Mouse (Mus musculus): ENCODE data around the gene Gpx3.

Gpx3 gene

DNA sequence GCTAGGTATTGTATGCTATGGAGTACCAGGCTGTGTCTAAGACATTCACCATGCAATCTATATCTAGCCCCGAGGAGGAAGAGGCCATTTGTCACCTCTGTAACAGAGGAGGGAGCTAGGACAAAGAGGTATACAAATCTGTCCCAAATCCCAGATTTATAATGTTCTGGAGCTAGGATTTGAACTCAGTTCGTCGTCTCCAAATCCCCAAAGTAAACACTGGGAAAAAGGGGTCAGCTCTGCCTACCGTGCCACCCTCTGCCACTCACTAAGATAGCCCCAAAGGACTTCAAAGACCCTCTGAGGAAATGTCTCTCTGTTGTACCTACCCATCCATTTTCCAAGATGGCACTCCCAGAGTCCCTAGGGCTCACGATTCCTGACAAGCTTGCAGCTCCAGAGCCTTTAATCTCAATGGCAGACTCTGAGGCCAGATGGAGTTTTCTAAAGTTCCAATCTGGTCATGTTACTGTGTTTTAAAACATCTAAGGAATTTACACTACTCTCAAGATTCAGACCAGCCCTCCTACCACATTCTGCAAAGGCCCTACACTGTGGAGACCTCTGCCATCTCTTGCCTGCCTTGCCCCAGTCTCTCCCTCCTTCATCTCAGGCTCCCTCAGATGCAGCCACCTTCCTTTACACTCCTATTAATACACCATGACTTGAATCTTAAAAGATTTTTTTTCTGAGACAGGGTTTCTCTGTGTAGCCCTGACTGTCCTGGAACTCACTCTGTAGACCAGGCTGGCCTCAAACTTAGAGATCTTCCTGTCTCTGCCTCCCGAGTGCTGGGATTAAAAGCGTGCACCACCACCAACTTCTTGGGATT, 9.6 kb downstream of the Gpx3 start:
- DNase-seq (ENCODE audit: extremely low read depth, low read depth) = no peak

DNA sequence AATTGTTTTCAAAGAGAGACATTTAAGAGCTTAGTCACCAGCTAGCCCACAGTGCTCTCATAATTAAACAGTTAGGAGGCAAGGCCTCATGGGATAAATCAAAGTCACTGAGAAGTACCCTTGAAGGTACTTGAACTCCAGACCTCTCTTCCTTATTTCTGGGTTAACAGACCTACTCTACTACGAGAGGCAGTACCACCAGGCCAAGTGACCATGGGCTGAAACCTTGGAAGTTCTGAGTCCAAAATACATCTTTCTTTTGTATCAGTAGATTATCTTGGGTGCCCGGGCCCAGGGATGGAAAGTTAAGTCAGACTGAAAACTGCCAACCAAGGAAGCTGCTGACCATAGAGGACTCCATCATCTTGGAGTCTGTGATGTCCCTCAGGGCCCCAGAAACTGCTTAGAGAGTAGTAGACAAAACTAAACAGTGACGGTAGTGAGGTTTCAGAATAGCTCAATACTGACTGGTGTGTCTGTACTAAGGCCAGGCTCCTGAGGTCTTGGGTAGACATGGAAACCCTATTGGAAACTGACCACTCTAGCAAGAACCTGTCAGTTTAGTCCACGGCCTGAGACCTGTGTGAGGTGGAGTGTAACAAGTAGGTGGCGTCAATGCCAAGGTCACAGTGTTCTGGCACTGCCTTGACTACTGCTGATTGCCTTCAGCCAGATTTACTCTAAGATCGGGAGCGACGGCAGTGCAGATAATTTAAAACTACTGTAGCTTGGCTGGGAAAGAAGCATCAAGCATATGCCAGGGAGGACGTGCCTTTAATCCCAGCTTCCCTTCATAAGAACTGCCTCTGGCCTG, 10.5 kb downstream of the Gpx3 start:
- no peak for DNase-seq (ENCODE audit: extremely low read depth, low read depth)

DNA sequence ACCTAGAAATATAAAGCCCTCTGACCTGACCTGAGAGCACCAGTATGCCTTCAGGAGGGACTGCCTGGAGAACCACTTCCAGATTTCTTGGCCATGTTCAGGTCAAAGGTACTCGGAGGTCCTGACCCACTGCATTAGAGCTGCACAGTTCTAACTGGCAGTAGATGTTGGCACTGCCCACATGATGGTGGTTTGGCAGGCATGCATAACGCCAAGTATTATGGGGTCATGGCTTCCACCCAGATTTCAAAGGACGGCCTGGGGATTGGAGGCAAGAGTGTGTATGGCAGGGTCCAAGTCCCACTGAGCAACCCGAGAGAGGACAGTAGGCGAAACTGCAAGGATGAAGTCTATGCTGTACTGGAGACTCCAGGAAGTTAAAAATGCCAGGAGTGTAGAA, 11.6 kb downstream of the Gpx3 start:
- DNase-seq (ENCODE audit: extremely low read depth, low read depth) = no peak

DNA sequence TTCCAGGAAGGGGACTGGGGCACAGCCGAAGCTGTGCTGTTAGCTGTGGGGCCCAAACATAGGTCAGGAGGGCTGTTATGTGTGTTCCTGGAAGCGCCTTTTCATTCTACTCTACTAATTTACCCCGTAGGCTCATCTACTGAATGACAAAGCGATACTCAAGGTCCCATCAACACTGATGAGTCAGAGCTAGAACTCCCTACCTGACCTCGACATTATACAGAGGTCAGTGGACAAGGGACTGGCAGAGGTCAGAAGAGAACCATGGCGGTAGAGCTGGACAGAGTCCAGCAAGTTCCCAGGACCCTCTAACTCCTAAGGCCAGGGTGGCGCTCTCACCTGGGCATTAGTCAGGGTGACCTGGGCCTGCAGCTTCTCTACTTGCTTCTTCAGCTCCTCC, 15.2 kb downstream of the Gpx3 start:
- DNase-seq (ENCODE audit: extremely low read depth, low read depth) = no peak

DNA sequence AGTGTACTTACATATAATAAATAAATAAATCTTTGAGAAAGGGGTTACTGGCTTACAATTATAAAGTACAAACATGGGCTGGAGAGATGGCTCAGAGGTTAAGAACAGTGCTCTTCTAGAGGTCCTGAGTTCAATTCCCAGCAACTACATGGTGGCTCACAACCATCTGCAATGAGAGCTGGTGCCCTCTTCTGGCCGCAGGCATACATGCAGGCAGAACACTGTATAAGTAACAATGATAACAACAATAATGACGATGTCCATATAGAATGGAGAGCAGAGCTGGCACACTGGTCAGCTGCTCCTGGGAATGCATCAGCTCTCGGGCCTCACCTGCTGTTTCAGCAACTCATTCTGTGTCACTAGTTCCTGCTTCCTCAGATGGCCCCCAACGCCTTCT, 16.0 kb downstream of the Gpx3 start:
- DNase-seq (ENCODE audit: extremely low read depth, low read depth) = no peak

DNA sequence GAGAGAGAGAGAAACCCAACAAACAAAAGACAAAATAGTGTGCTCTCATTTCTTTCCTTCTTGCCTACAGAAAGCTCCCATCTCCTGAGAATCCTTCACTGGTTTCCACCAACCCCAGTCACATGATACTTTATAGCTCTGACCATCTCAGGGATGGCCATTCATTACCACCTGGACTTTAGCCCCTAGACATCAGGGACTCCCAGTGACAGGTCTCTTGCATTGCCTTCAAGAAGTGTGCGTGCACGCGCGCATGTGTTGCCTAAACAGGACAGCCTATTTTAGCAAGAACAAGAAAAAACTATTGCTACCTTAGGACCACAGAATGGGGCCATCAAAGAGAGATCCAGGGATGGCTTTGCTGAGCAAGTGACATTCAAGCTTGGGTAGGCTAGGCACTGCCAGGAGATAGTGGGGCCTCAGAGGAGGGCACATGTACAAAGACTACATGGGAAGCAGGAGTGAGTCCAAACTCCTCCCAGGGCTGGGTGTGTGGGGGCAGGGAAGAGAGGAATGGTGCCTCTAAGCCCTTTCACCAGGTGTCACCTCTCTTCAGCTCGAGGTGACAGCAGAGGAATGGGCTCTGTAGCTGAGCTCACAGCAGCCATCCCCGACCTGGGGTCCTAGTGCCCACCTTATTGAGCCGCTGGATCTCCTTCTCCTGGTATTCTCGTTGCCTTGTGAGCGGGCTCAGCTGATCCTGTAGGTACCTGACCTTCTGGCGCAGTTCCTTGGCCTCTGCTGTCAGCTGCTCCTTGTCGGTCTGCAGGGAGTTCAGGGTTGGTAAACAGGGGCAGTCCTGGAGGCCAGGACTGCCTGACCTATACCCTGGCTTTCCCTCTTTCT, 18.1 kb downstream of the Gpx3 start:
- no peak for DNase-seq (ENCODE audit: extremely low read depth, low read depth)

DNA sequence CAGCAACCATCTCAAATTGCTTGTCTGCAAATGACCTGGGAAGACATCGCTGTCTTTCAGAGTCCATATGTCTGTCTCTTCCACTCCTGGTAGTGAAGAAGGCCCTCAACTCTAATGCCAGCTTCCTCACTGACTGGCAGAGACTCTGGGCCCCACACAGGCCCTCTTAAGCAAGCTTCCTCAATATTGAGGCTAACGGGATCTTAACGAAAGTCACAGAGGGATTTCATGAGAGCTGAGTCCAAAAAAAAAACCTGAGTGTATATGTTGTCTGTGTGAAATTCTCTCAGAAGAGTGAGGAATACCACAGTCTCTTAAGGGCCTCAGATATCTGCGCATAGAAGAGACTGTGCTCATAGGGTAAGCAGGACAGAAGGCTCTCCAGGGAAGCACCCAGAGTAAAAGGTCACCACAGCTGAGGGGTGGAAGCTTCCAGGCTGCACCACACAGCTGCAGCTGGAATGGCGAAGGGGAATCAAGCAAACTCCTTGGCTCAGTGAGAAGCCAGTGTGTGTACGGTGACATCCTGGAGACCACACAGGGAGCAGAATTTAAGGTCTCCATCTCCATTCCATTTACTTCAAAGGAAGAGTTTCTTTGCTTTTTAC, 18.8 kb downstream of the Gpx3 start:
- DNase-seq (ENCODE audit: extremely low read depth, low read depth) = no peak

DNA sequence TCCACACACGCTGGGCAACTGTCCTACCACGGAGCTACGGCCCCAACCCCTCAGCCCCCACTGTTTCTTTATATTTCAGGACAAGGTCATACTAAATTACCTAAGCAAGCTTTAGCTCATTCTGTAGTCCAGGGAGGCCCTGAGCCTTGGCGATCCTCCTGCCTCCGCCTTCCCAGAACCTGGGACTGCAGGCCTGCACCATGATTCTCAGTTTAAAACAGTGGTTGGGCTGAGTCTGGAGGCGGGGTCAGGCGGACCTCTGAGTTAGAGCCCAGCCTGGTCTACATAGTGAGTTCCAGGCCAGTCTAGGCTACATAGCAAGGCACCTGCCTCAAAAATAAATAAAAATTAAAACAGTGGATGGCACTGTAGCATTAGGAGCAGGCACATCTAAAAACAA, 19.5 kb downstream of the Gpx3 start:
- no peak for DNase-seq (ENCODE audit: extremely low read depth, low read depth)

DNA sequence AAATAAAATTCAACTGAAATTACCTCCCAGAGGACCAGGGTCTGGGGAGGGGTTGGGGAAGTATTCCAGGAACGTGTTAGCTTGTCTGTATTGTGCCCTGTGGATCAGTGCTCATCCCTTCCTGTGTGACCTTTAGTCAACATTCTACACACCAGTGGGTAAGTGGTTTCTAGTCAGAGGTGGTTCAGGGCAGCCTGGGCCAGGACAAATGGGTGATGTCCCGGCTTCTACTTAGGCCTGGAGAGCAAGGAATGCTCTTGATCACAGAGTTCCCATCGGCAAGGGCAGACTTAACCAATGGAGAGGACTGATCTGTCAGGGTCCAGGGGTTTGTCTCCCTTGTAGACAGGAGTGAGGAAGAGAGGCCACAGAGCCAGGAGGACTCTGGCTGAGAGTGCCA, 20.2 kb downstream of the Gpx3 start:
- no peak for DNase-seq (ENCODE audit: extremely low read depth, low read depth)

DNA sequence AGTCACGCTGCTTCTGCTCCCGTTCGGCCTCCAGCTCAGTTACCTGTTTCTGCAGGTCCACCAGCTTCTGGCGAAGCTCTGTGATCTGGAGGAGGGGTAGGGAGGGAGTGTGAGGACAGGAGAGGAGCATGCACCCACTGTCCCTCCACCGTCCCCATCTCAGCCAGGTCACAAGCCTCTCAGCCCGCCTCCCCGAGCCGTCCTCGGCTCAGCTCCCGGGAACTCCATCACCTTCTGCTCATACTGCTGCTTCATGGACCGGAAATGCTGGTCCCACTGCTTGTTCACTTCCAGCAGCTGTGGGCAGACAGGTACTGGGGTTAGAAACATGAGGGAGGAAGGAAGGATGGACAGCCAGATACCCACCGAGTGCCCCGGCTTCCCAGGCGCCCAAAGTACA, 21.9 kb downstream of the Gpx3 start:
- DNase-seq (ENCODE audit: extremely low read depth, low read depth) = no peak

DNA sequence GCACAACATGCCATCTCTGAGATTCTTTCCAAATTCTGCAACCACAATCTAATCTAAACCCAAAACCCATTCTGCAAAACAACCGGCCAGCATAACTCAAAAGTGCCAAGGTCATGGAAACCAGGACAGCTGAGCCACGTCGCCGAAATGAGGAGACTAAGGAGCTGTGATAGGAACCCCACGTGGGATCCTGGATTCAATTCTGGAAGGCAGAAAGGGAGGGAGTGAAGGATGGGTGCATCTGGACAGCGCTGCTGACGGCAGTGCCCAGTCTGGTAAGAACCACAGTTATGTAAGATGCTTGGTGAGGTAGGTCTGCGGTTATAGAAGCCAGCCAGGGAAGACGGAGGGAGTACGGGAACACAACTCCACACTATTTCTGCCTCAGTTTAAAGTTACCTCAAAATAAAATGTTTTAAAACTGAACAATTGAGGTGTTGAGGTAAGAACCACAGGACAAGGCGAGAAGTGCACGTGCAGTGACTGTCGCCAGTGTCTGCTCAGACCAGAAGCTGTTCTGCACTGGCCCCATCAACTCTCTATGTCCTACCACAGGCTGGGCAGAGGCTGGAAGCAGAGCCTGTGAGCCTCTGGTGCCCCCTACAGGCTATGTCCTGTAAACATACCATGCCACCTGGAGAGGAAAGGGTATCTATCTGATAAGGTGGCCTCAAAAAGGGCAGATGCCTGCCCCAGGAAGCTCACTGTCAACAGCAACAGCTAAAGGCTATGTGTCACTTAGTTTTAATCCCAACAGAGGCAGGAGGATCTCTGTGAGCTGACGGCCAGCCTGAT, 25.3 kb downstream of the Gpx3 start:
- DNase-seq (ENCODE audit: extremely low read depth, low read depth) = no peak

DNA sequence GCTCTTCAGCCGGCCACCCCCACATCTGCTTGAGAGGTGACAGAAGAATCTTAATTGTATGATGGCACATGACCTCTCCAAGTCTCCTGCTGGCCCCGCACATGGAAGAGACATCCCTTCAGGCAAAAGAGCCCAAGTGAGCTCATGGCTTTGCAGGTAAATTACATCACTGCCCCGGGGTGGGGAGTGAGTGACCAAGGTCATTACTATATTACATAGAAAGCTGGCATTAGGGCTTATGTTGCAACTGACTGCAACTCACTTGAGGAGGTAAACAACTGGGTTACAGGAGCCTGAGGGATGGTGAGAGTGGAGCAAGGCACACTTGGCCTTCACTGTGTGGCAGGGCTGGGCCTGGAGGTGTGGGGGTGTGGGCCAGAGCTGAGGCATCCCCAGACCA, 26.0 kb downstream of the Gpx3 start:
- no peak for DNase-seq (ENCODE audit: extremely low read depth, low read depth)

DNA sequence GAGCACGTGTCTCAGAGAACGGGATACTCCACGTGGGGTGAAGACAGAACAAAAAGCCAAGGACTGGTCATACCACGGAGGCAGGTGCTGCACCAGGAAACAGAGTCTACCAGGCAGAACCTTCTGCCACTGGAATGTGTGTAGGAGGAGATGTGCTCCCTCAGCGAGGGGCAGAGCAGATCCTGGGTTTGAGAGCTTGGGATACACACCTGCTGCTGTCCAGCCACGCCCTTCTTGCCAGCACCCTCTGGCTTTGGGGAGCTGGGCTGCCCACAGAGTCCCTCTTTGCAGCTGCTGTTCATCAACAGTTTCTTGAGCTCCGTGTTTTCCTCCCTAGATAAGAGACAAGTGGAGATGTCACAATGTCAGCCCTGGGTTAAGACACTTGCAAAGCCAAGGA, 26.6 kb downstream of the Gpx3 start:
- no peak for DNase-seq (ENCODE audit: extremely low read depth, low read depth)

DNA sequence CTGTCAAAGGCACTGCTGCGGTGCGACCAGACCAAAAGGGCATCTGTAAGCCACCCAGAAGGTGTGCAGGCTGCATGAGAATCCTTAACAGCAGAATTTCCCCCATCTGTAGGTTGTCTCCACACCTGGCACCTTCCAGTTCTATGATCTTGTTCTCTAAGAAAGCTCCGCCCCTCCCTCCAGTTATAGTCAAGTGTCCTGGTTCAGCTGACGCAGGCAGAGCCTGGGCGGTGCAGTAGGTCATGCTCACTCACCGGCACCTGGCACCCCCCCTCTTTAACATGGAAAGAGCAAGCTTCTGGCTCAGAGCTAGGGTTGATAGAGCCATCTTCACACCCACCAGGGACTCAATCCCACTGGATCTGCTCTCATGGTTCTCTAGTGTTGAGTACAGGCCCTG, 27.0 kb downstream of the Gpx3 start:
- DNase-seq (ENCODE audit: extremely low read depth, low read depth) = no peak

DNA sequence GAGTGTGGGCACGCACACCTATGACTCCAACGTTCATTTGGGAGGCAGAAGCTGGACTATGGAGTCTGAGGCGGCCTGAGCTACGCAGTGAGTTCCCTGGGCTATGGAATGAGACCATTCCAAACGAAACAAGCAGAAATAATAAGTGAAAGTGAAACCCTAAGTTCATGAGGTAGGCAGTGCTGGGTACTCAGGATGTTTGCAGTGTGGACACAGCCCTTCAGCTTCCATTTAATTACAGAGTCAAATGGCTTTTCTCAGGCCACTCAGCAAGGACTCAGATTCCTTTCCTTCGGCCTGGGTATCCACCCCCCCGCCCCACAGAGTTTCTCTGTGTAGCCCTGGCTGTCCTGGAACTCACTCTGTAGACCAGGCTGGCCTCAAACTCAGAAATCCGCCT, 27.5 kb downstream of the Gpx3 start:
- no peak for DNase-seq (ENCODE audit: extremely low read depth, low read depth)

DNA sequence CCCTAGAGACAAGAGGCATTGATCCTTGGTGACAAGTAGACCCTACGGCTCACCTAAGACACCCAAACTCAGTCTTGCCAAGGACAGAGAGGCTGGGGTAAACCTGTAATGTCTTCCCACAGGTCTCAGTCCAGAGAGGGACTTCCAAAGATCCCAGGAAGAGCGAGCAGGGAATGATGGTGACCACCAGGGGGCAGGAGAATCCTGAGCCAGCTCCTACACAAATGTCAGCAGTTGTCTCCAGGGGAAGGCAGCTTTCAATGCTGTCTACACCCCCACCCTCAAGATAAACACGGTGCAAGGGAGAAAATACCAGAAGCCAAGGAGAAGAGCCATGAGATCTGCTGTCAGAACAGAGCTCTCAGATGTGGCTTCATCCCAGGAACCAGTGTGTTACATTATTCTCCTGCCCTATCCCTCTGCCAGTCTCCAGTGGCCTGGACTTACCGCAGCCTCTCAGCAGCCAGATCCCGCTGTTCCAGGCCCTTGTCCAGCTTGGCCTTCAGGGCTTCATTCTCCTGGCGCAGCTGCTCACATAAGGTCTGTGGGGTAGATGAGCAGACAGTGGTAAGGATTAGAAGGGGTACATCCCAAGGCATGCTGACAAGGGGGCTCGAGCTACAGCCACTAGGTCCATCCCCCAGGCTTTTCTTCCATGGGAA, 28.2 kb downstream of the Gpx3 start:
- no peak for DNase-seq (ENCODE audit: extremely low read depth, low read depth)

DNA sequence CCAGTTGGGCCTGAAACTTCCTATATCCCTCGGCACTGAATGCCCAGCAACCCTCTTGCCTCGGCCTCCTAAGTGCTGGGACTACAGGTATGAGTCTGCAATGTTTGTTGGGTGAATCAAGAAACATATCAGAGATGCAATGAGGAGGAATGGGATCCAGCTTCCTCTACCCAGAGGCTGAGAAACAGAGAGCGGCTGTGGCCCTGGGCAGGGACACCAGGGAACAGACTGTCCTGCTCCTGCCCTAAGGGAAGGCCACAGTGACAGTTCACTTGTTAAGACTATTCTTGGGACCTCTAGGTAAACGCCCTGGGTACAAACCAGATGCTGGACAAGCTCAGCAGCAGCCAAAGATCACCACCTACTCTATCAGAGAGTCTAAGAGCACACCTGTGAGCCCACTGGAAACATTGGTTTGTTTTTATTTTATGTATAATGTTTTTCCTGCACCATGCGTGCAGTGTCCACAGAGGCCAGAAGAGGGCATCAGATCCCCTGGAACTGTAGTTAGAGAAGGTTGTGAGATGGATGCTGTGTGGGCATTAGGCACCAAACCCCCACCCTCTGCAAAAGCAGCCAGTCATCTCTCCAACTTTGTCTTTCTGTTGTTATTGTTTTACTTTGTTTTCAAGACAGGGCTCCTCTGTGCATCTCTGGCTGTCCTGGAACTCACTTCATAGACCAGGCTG, 29.3 kb downstream of the Gpx3 start:
- DNase-seq (ENCODE audit: extremely low read depth, low read depth) = no peak

DNA sequence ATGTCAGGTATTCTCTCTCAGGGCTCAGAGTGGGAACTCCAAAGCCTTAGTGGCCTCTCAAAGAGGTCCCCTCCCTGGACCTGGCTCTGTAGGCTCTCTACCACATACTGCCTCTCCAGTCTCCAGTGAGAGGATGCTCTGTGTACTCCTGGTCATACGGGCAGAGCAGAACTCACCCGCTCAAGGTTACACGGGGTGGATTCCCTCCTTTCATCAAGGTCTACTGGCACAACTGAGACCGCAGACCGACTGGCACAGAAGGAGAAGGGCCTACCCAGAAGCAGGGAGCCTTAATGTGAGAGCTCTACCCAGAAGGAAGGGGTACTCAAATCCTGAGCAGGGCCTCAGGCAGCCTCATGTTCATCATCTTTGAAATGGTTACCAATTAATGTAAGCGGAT, 30.3 kb downstream of the Gpx3 start:
- no peak for DNase-seq (ENCODE audit: extremely low read depth, low read depth)

DNA sequence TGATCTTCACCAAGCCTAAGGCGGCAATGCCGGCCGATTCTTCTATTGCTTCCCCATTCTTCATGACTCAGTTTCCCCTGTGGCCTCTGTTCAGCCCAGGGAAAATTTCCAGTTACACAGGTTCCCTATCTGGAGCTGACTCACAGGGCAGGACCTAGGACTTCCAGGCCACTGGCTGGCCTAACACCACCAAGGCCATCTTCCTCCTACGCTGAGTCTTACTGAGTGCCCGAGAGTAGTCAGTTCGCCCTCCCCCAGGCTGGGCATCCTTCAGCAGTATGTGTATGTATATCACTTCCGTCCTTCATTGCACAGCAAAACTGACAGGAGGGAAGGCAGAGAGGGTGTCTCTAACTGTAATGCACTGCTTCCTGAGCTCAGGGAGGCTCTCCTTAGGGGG, 31.9 kb downstream of the Gpx3 start:
- no peak for DNase-seq (ENCODE audit: extremely low read depth, low read depth)

Measured in MEL-GATA-1-ER (cell line).